Mouse (Mus musculus): Measurements from ENCODE around the gene Bhlhb9.
A peak's percentile ranks its signal among the peaks of the same experiment; 100 is the strongest.
"Not testable (repeated sequence)": the region's sequence is repeated elsewhere in the genome, so short reads cannot be mapped to it uniquely, and the experiment has no call there.

Gene Bhlhb9

DNA sequence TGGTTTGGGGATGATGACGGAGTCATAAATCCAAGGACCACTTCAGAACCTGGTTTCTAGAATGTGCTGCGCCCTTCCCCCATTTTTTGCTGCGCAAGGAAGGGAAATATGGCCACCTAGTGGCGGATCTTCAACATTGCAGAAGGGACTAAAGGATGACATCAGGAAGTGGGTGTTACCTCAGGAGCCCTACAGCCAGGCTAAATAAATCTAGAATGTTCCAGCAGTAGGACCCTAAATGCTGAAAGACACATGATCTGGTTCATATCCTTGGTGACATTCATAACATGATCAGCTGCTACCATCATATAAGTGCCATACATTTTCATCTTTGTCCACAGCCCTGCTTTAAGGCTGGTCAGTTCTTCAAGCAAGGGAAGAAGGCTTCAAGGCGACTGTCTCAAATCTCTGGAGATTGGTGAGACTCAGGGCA is at the start of gene Bhlhb9:
Bhlhb9 (plus strand) TSS at position 383 of the 433 bp plus-strand sequence.
- peak; percentile 70 for DNase-seq (ENCODE audit: low read depth, low spot score)

DNA sequence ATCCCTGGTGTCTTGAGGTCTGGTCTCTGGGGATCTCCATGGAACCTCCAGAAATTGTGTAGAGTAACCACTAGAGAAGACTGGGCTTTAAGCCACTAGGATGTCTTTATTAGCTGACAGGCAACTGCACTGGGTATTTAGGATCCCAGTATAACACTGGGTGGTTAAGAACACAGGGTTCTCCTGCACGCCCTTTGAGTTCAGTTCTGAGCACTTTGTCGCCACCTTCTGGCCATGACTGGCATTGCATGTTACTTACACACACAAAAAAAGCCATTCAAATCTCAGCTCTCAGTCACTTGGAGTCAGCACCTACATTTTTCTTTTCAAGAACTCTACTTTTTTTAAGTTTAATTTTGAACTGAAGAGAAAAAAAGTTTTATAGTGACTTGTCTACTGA is 44.6 kb upstream of the Bhlhb9 start:
- DNase-seq (ENCODE audit: low read depth, low spot score): peak; percentile 51

DNA sequence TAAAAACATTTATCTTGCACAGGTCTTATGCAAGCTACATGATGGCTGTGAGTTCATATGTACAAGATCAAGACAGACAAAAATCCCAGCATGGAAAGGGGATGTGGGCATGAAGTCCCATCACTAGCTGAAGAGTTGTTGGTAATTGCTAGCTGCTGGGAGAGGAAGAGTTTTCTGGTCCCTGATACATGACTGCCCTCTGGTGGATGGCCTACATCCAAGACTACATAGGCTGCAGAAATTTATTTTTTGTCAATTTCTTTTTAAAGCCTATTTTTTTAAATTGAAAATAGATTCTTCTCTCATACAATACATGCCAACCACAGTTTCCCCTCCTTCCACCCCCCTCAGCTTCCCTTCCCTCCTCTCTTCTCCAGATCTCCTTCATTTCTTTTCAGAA is 35.7 kb upstream of the Bhlhb9 start:
- peak; percentile 20 for DNase-seq (ENCODE audit: low read depth, low spot score)

DNA sequence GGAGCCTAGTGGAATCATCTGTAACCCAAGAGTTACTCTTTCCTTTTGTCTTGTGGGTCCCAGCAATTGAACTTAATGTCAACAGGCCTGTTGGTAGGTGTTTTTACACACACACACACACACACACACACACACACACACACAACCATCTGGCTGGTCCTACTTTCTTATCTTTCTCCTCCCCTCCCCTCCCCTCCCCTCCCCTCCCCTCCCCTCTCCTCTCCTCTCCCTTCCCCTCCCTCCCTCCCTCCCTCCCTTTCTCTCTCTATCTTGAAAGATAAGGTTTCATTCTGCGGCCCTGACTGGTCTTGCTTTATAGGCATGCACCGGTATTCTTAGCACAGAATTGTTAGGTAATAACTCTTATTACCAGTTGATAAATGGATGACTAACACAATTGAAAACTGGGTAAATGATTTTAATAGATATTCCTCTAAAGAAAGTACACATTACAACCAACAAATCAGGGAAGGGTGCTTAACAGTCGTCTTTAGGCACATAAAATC is 29.3 kb upstream of the Bhlhb9 start:
- no peak for DNase-seq (ENCODE audit: low read depth, low spot score)

DNA sequence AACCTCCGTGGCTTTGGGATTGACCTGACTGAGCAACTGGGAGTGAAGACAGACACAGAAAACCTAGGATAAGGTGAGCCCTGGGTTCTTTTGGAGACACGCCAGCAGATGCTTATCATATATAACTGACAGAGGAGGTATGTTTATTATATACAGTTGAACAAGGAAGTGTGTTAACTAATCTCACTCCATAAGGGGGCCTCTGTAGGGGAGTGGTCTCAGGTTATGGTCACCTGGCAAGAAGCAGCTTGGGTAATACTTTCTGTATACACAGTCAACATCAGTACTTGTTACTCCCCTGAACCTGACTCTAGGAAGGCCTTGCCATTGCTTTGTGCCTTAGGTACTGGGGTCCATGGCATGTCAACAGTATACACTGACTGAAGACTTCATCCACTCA is 28.8 kb upstream of the Bhlhb9 start:
- no peak for DNase-seq (ENCODE audit: low read depth, low spot score)

DNA sequence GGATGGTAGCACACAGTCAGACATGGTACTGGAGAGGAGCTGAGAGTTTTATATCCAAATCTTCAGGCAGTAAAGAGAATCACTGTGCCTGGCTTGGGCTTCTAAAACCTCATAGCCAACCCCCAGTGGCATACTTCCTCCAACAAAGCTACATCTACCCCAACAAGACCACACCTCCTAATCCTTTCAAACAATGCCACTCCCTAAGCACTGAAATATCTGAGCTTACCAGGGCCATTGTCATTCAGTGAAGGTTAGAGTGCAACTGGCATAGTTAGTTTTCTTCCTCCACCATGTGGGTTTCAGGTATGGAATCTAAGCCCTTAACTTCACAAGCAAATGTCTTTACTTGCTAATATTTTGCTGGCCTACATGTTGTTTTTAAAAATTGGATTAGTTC is 5.9 kb upstream of the Bhlhb9 start:
- DNase-seq (ENCODE audit: low read depth, low spot score): peak; percentile 77

DNA sequence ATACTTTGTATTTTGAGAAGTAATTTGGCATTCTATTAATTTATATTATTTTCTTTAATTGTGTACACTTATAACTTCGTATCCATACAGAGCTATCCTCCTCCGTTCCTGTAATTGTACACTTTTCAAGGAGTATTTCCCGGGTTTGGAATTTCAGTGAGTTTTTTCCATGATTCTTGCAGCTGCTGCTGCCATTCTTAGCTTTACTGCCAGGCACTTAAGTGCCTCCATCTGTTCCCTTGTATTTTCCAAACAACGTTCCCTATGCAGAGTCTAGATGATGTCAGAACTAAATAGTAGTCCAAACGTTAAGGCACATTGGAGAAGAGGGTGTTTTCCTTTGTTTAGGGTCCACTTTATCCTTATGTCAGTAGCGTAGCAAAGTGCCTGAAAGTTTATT is 5.1 kb upstream of the Bhlhb9 start:
- no peak for DNase-seq (ENCODE audit: low read depth, low spot score)

DNA sequence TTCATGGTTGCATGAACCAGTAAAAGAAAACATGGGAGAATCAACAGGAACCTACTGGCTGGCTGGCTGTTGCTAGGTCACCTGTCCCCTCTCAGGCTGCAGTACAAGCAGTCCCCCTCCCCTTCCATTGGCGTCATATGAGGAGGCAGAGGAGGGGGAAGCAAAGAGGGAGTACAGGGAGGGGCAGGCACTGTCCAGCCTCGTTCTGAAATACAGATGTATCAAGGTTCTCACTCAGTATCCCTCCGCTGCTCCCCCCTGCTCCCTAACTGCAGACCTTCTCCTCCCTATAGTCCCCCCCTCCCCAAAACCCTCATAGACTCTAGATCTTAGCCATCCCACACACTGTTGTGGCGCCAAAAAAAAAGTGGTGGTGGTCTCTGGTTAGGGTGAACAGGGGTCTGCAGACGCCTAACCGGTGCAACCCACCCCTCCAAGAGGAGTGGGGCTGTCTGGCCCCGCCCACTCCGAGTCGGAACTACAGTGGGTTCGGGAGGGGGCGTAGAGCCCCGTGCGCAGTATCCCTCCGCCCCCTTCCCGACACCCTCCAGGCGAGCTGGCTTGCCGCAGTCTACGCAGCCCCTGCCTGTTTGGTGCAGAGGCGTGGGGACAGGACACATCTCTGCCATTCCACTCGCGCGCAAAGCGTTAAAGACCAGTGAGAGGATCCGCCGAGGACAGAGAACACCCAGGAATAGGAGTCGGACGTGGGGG is 1.6 kb upstream of the Bhlhb9 start:
- DNase-seq (ENCODE audit: low read depth, low spot score): peak; percentile 86

DNA sequence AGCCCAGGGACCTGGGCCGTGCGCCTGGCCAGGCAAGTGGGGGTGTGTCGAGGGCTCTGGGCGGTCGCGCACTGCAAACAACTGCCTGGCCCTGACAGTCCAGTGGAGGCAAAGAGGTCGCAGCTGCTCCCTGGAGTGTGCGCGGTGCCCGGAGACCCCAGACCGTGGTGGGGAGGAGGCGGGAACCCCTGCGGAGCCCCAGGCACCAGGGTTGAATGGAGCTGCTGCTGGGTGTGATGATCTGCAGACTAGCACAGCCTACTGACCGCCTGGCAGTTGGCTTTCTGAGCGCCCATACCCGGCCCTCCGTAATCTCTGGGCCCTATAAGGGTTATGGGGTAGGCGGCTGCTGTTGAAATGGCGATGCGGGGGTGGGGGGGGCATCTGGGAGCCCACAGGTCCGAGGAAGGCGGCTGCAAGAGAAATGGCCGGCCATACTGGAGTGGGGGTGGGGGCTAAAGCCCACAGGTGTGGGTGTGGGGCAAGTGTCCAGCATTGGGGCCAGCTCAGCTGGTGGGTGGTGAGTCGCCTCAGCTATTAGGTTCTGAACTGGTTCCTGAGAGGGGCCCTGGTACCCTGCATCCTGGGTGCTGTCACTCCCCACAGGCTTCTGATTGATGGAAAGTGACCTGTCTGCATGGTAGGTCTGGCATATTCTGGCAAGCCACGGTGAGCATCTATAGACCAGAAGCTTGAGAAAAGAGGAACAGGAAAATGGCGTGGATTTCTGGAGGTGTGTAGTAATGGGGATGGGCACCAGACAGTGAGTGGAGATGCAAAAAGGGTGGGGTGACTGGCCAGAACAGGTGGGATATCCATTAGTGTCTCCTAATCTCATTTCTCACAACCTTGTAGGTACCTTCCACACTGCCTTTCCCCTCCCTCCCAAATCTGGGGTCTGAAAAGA is 836 bp upstream of the Bhlhb9 start:
- DNase-seq (ENCODE audit: low read depth, low spot score): peak; percentile 5

DNA sequence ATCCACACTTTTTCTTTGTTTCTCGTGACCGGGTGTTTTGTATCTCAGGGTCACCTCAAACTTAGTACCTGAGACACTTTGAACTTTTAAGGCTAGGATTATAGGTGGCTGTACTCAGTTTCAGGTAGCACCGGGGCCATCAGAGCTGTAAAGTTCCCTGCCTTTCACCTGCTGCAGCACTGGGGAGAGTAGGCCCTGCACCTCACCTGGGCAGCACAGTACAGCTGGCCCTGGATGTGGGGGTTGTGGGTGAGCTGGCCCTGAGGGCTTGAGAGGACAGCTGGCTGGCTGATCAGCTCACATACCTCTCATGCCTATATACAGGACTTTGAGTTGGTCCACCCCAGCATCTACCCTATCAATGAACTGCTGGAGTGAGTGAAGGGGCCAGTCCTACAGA is 6.8 kb downstream of the Bhlhb9 start:
- DNase-seq (ENCODE audit: low read depth, low spot score): no peak

DNA sequence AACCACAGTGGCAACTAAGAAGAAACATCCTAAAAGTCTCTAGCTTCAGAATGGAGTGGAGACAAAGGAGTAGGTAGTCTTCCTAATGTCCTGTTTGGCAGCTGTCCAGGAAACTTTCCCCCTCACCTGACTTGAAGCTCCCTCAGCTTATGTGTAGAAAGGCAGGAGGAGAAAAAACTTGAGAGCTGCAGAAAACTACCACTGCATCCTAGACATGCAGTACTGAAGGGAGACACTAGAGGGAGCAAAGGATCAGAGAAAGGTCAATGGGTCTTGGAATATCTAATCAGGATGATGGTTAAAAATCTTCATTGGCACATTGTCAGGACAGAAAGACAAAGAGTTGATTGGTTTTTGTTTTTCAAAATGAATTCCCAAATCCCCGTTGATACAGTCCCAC is 8.4 kb downstream of the Bhlhb9 start:
- DNase-seq (ENCODE audit: low read depth, low spot score): peak; percentile 49

DNA sequence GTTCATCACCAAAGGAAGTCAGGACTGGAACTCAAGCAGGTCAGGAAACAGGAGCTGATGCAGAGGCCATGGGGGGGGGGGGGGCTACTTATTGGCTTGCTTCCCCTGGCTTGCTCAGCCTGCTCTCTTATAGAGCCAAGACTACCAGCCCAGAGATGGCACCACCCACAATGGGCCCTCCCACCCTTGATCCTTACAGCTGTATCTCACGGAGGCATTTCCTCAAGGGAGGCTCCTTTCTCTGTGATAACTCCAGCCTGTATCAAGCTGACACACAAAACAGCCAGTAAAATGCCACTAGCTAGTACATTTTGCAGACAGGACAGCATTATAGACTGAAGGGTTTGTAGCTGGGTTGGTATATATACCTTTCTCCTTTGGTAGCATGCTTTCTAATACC is 38.5 kb downstream of the Bhlhb9 start:
- DNase-seq (ENCODE audit: low read depth, low spot score): not testable (repeated sequence)

DNA sequence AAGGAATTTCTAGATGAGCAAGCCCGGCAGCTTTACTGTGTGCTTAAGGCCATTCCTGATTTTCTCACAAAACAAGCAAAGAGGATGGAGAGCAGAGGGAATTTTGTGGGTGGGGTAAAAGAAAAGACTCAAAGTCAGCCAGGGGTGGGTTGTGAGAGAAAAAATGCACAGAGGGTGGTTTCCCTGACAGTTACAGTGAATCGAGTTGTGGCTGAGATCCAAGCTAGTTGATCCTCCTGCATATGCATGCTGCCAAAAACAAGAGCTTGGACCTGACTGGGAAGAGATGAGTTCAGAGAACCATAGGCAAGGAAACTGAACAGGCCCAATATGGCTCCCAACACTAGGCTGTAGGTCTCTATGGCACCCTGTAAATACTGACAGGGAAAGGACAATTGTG is 40.5 kb downstream of the Bhlhb9 start:
- DNase-seq (ENCODE audit: low read depth, low spot score): no peak

DNA sequence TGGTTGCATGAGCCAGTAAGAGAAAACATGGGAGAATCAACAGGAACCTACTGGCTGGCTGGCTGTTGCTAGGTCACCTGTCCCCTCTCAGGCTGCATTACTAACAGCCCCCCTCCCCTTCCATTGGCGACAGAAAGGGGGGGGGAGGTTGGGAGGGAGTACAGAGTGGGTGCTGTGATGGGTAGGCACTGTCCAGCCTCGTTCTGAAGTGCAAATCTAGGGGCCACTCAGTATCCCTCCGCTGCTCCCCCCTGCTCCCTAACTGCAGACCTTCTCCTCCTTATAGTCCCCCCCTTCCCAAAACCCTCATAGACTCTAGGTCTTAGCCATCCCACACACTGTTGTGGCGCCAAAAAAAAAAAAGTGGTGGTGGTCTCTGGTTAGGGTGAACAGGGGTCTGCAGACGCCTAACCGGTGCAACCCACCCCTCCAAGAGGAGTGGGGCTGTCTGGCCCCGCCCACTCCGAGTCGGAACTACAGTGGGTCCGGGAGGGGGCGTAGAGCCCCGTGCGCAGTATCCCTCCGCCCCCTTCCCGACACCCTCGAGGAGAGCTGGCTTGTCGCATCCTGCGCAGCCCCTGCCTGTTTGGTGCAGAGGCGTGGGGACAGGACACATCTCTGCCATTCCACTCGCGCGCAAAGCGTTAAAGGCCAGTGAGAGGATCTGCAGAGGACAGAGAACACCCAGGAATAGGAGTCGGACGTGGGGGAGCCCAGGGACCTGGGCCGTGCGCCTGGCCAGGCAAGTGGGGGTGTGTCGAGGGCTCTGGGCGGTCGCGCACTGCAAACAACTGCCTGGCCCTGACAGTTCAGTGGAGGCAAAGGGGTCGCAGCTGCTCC is 41.3 kb downstream of the Bhlhb9 start, which contains the start of gene Gprasp2:
Gprasp2 (plus strand) TSS at position 514 of the 840 bp plus-strand sequence.
- peak; percentile 66 for DNase-seq (ENCODE audit: low read depth, low spot score)

DNA sequence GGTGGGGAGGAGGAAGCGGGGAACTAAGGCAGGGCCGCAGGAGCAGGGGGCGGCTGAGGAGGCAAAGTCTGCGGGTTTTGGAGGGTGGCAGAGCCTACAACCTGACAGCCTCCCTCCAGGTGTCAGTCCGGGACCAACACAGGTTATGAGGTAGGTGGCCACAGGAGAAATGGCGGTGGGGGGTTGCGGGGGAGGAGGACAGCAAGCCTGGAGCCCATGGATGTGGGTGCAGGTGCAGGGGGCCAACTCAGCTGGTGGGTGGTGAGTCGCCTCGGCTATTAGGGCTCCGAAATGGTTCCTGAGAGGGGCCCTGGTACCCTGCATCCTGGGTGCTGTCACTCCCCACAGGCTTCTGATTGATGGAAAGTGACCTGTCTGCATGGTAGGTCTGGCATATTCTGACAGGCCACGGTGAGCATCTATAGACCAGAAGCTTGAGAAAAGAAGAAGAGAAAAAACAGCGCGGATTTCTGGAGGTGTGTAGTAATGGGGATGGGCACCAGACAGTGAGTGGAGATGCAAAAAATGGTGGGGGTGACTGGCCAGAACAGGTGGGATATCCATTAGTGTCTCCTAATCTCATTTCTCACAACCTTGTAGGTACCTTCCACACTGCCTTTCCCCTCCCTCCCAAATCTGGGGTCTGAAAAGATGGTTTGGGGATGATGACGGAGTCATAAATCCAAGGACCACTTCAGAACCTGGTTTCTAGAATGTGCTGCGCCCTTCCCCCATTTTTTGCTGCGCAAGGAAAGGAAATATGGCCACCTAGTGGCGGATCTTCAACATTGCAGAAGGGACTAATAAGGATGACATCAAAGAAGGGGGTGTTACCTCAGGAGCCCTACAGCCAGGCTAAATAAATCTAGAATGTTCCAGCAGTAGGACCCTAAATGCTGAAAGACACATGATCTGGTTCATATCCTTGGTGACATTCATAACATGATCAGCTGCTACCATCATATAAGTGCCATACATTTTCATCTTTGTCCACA is 42.3 kb downstream of the Bhlhb9 start:
- peak; percentile 68 for DNase-seq (ENCODE audit: low read depth, low spot score)

DNA sequence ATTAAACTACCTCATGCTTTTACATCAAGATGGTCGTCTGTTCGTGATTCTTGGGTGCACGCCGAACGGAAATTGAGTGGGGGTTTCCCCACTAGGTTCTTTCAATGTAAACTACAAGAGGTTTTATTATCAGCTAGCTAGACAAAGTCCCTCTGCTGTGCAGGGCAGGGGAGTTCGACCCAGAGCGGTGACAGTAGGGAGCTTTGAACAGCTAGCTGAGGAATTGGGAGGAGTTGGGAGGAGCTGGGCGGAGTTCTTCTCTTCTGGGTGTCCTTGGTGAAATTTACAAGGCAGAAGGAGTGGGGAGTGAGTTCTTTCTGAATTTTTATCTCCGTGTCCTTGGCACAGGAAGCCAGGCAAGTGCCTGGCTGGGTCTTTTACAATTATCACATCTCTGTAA is 69.4 kb downstream of the Bhlhb9 start:
- peak; percentile 64 for DNase-seq (ENCODE audit: low read depth, low spot score)

DNA sequence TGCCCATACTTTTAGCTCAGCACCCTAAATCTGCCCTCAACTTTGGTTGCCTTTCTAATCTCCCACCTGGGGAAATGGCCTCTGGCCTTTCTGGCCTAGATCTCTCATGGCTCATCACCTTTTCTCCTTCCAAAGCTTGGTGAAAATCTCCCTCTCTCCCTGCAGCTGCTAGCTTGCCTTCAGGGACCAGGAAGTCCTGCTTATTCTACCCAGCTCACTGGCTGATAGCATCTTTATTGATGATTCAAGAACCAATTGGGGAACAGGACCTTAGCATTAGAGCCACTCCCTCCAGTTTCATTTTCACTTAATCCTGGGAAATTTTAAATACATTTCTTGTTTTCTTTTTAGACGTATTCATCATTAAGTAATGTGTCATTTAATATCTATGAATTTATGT is 79.3 kb downstream of the Bhlhb9 start:
- DNase-seq (ENCODE audit: low read depth, low spot score): no peak

DNA sequence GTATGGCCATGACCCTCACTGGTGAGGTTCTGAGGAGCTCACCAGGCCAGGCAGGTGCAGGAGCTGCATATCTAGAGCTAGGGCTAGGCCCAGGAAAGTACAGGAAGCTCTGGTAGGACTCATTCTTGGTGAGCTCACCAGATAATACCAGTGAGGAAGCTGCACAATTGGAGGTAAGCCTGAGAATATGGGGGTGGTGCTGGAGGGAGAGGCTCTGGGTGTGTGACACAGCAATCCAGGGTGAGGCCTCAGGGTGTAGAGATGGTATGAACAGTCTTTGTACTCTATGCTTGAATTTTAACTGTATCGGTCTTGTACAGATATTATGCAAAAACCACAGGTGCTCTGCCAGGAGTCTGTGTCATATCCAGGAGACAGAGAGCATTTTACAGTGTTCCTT is 82.2 kb downstream of the Bhlhb9 start:
- no peak for DNase-seq (ENCODE audit: low read depth, low spot score)

DNA sequence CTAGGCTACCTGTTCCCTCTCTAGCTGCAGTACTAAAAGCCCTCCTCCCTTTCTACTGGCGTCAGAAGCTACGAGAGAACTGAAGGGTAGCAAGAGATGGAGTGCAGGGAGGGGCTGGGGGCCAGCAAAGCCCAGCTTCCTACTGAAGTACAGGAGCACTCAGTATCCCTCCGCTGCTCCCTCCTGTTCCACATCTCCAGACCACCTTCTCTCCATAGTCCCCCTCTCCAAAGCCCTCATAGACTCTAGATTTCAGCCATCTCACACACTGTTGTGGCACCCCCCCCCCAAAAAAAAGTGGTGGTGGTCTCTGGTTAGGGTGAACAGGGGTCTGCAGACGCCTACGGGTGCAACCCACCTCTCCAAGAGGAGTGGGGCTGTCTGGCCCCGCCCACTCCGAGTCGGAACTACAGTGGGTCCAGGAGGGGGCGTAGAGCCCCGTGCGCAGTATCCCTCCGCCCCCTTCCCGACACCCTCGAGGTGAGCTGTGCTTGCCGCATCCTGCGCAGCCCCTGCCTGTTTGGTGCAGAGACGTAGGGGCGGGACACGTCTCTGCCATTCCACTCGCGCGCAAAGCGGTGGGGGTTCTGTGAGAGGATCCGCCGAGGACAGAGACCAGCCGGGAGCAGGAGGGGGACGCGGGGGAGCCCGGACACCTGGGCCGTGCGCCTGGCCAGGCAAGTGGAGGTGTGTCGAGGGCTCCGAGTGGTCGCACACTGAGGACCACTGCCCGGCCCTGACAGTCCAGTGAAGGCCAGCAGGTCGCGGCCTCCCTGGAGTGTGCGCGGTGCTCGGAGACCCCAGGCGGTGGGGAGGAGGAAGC is 88.2 kb downstream of the Bhlhb9 start:
- peak; percentile 92 for DNase-seq (ENCODE audit: low read depth, low spot score)

DNA sequence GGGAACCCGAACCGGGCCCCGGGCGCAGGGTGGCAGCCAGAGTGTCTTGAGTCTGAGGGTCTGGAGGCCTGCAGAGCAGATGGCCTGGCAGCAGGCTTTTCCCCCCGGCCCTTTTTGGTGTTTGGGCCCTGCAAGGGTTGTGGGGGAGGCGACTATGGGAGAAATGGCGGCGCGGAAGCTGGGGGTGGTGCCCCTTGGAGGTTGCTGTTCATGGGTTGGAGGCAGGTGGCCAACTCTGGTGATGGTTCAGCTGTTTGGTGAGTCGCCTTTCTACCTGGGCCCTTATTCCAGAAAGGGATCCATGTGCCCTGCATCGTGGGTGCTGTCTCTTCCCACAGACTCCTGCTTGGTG is 88.8 kb downstream of the Bhlhb9 start:
- peak; percentile 62 for DNase-seq (ENCODE audit: low read depth, low spot score)
